Mouse (Mus musculus) heart, adult 2 months (tissue): ENCODE data around the gene Ssrp1.

Source experiments
- CTCF ChIP-seq: fragments of 200-600 bp; IDR thresholded peaks from 2 replicates; pipeline ENCODE4 v1.8.1; 2022; ENCODE audit warnings: antibody characterized with exemption, mild to moderate bottlenecking, moderate library complexity
- POLR2A ChIP-seq: fragments of 200-500 bp; IDR thresholded peaks from 2 replicates; pipeline ENCODE4 v1.6.1; 2011; ENCODE audit warnings: mild to moderate bottlenecking, low read depth, low read length, control low read depth; ENCODE audit not compliant: insufficient read depth

- TF ChIP-seq POLR2A (0 out of 2 replicates have a peak, but pooled peaks have one; percentile 32), CTCF (no peak)
Measured at GRCm38 (mm10) chr2:85065141-85065875, 28.3 kb downstream of the Ssrp1 start.
